Mouse (Mus musculus): Measurements from ENCODE around the gene Pdpk1.

The Pdpk1 gene

DNA sequence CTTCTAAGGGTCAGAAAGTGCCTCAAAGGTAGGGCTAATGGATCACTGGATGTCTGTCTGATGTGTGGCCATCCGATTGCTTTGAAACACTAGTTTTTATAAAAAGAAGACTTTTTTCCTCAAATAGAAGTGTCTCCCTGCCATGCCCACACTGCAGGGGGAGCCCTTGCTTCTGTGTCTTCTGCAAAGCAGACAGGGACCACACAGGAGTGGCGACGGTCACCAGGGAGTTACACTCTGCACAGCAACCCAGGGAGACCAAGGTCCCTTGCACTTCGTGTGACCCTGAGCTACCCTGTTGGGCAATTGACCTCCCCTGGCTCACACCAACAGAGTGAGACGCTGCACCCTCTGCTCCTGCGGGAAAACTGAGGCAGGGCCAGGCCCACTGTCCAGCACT is 113.8 kb downstream of the Pdpk1 start:
- in situ Hi-C loops (cut with MboI), result no loop called here

DNA sequence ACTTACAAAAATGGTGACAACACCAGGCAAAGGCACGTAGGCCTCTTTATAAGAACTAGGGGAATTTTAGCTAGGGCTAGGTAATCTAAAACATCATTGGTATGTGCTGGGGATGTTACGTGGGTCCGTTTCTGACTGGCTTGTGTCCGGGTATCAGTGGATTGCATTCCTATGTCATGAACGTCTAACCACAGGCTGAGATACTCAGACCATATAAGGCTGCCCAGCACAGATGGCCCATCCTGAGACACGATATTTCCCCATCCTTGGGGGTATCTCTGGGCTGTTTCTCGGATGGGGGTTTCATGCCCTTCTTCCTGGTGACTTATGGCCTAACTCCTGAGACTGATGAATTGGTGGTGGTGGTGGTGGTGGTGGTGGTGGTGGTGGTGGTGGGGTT is 115.6 kb downstream of the Pdpk1 start:
- in situ Hi-C loops (cut with MboI), result no loop called here

DNA sequence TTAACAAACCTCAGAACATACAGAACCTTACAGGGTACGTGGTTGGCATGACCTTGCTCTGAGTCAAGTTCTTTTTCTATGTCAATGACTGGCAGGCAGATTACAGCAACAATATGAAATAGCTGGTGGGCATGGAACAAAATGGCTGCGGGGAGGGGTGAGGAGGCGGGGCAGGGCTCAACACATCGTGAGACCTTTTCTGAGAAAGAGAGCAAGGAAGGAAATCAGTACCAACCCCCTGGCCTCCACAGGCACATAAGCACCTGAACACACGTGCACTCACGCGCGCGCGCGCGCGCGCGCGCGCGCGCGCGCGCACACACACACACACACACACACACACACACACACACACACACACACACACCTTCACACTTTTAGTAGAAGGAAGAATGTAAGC is 120.2 kb downstream of the Pdpk1 start:
- in situ Hi-C loops (cut with MboI), result no loop called here

DNA sequence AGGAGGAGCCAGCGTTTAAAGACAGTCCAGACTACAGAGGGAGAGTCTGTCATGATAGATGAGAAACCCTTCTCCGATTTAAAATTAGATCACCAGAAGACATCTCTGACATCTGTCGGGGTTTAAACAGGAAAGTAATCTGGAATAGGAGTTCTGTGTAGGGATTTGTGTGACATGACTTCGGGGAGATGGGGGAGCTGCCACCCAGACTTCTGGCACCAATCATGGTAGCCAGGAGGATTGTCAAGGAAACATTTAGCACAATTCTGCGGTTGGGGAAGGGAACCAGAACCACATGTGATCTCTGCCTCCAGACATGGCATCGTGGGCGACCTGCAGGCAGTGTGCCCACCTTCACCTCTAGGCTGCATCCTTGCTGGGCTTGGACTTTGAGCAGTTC is 121.2 kb downstream of the Pdpk1 start:
- in situ Hi-C loops (cut with MboI), result no loop called here
